Mouse (Mus musculus) embryonic stem cell, embryonic (primary cell): Measurements from ENCODE around the gene Cd80.

Experiments
- CTCF ChIA-PET, 4 experiments: fragments of 300-600 bp in 2 of 4; fragments of 350-600 bp in 2 of 4; sonication (Branson Sonifier 250); formaldehyde crosslinking; loops; one replicate each; lab custom pipeline; 2022; ENCODE audit warnings: inconsistent platforms in 2 of 4; lab: Charles Lee
- POLR2A ChIA-PET, 4 experiments: fragments of 300-600 bp in 2 of 4; fragments of 350-600 bp in 2 of 4; sonication (Branson Sonifier 250); formaldehyde crosslinking; loops; one replicate each; lab custom pipeline; 2022; ENCODE audit warnings: antibody characterized with exemption in 4 of 4, inconsistent platforms in 1 of 4; lab: Charles Lee

The Cd80 gene

GRCm38 (mm10) chr16:38442216-38442615 is 13.1 kb upstream of the Cd80 start:
- ChIA-PET POLR2A (interaction anchor here in 3 of 4 experiments (0.7 to 25.5 kb wide), 33 partner anchors 8 to 110 kb away, joined by 3 to 500 read pairs (median 6); partner anchors contain the start of genes Adprh (in 3 of the 3), Pla1a (in 2 of the 3), Cd80 (in 1 of the 3) and Maats1 (in 1 of the 3)), CTCF (no interaction called here)

DNA sequence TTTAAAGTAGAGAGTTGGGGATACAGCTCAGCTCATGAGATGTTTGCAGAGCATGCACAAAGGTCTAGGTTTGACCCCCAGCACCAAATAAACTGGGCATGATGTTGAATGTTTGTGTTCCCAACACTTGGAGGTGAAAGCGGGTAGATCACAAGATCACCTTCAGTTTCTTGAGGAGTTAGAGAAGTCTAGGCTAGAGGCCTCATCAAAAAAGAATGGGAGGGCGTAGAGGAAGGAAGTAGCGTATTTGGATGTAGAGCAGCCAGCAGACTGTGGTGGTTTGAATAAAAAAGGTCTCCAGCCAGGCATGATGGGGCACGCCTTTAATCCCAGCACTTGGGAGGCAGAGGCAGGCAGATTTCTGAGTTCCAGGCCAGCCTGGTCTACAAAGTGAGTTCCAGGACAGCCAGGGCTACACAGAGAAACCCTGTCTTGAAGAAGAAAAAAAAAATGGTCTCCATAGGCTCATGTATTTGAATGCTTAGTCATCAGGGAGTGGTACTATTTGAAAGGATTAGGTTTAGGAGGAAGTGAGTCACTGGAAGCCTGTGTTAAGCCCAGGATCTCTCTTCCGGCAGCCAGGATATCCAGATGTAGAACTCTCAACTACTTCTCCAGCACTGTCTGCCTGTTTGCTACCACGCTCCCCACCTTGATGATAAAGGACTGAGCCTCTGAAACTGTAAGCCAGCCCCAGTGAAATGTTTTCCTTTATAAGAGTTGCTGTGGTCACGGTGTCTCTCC is 11.5 kb upstream of the Cd80 start:
- CTCF ChIA-PET = no interaction called here
- POLR2A ChIA-PET = interaction anchor here in 3 of 4 experiments (0.6 to 25.5 kb wide), 27 partner anchors 8 to 114 kb away, joined by 3 to 500 read pairs (median 7); partner anchors contain the start of genes Adprh (in 3 of the 3), Pla1a (in 2 of the 3), Cd80 (in 1 of the 3) and Maats1 (in 1 of the 3)

GRCm38 (mm10) chr16:38445046-38445445 is 10.3 kb upstream of the Cd80 start:
- POLR2A ChIA-PET = interaction anchor here (0.5 to 25.5 kb wide), 53 partner anchors 8 to 356 kb away, joined by 3 to 500 read pairs (median 6); partner anchors contain the start of genes Cox17 (in 3 of the 4), Gm21987 (in 3 of the 4), Cd80 (in 2 of the 4) and Gsk3b (in 2 of the 4)
- CTCF ChIA-PET = interaction anchor here in 1 of 4 experiments (0.6 kb wide), 1 partner anchor 37 kb away, joined by 6 read pairs; no protein-coding TSS in a partner anchor

DNA sequence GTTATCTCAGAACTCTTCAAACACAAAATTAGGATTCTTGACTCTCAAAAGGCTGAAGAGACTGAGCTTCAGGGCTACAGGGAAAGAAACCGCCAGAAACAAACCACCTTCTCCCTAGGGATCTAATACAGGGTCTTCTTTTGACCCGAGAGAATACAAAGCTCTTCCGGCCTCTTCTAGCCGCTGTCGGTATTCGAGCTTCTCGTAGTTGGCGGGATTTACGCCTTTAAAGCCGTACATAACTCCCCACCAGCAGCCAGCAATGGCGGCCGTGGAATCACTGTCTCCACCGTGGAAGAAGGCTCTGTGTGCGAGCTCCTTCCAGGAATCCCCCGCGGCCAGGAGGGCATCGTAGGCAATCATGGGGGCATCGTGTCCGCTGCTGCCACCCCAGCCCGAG is 9.8 kb upstream of the Cd80 start:
- POLR2A ChIA-PET = interaction anchor here (0.6 to 25.5 kb wide), 64 partner anchors 8 to 357 kb away, joined by 3 to 500 read pairs (median 5); partner anchors contain the start of genes Cox17 (in 3 of the 4), Gm21987 (in 3 of the 4), Pla1a (in 3 of the 4) and Cd80 (in 2 of the 4)
- CTCF ChIA-PET = interaction anchor here (0.6 to 0.9 kb wide), 4 partner anchors 38 to 156 kb away, joined by 3 to 6 read pairs (median 3); no protein-coding TSS in a partner anchor

- ChIA-PET CTCF (interaction anchor here in 3 of 4 experiments (0.6 to 0.9 kb wide), 3 partner anchors 37 to 156 kb away, joined by 3 read pairs; no protein-coding TSS in a partner anchor), POLR2A (interaction anchor here (0.6 to 25.5 kb wide), 74 partner anchors 8 to 1586 kb away, joined by 3 to 500 read pairs (median 4); partner anchors contain the start of genes Cox17 (in 3 of the 4), Gm21987 (in 3 of the 4), Pla1a (in 3 of the 4) and Cd80 (in 2 of the 4))
Observed at GRCm38 (mm10) chr16:38446141-38446540, 9.2 kb upstream of the Cd80 start.

GRCm38 (mm10) chr16:38447366-38447765 is 8.0 kb upstream of the Cd80 start:
- POLR2A ChIA-PET = interaction anchor here (0.7 to 25.5 kb wide), 37 partner anchors 9 to 792 kb away, joined by 3 to 500 read pairs (median 6); partner anchors contain the start of genes Cox17 (in 3 of the 4), Gm21987 (in 3 of the 4), Pla1a (in 2 of the 4) and Adprh (in 1 of the 4)

DNA sequence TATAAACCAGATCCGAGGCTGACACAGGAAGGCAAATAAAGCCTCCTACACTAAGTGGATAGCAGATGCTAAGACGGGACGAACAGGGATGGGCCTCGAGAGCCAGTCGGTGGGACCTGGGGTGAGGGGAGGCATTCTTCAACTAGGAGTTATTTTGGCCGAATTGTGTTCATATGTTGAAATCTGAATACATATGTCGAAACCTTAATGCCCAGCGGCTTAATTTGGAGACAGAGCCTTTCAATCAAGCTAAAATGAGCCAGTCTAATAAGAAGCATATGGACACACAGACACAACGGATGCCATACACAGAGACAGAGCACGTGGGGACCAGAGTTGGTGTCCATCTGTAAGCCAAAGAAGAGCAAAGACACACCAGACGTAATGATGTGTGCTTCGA is 6.9 kb upstream of the Cd80 start:
- POLR2A ChIA-PET = interaction anchor here in 1 of 4 experiments (0.6 to 25.5 kb wide), 6 partner anchors 14 to 127 kb away, joined by 3 to 500 read pairs (median 4); partner anchors contain the start of genes Adprh and Cd80

More at GRCm38 (mm10) chr16:38447366-38447765, 8.0 kb upstream of the Cd80 start:
- CTCF ChIA-PET = no interaction called here

DNA sequence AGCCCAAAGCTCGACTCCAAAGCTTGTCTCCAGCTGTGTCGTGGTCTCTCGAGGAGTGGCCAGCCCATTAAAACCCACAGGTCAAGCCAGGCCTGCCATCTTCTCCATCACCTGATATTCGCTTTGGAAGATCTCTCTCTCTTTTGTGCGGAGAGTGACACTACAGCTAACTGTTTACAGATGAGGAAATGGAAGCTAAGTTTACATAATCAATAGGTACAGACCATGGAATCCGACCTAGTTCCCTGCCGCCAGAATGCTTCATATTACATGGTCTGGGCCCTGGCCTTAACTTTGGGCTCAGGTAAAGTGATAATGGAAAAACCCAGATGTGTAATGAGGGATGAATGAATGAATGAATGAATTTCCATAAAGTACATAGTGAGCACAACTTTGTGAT is 4.7 kb upstream of the Cd80 start:
- CTCF ChIA-PET = interaction anchor here in 2 of 4 experiments (0.6 to 1.2 kb wide), 3 partner anchors 26 to 104 kb away, joined by 3 to 8 read pairs (median 3); partner anchors contain the start of genes Cox17 (in 1 of the 2) and Gm21987 (in 1 of the 2)
- POLR2A ChIA-PET = interaction anchor here in 3 of 4 experiments (0.9 to 25.5 kb wide), 14 partner anchors 3 to 135 kb away, joined by 3 to 500 read pairs (median 4); partner anchors contain the start of genes Adprh (in 1 of the 3), Cd80 (in 1 of the 3) and Timmdc1 (in 1 of the 3)

More for the DNA sequence above, 6.9 kb upstream of the Cd80 start:
- CTCF ChIA-PET = no interaction called here

- POLR2A ChIA-PET = interaction anchor here (0.5 to 25.5 kb wide), 52 partner anchors 4 to 1274 kb away, joined by 3 to 500 read pairs (median 4); partner anchors contain the start of genes Timmdc1 (in 2 of the 4), Adprh (in 1 of the 4), Cd80 (in 1 of the 4) and Cox17 (in 1 of the 4)
Observed at GRCm38 (mm10) chr16:38451421-38452205, 3.7 kb upstream of the Cd80 start.

GRCm38 (mm10) chr16:38452442-38453202 is 2.7 kb upstream of the Cd80 start, which contains the start of gene Adprh:
TSS of gene Adprh (minus strand) at chr16:38452703.
- ChIA-PET CTCF (interaction anchor here in 3 of 4 experiments (0.5 to 1.1 kb wide), 5 partner anchors 17 to 184 kb away, joined by 3 read pairs; no protein-coding TSS in a partner anchor), POLR2A (interaction anchor here (0.5 to 25.5 kb wide), 49 partner anchors 5 to 1275 kb away, joined by 3 to 500 read pairs (median 5); partner anchors contain the start of genes Cox17 (in 2 of the 4), Gm21987 (in 2 of the 4), Pla1a (in 2 of the 4) and Adprh (in 1 of the 4))

More at GRCm38 (mm10) chr16:38451421-38452205, 3.7 kb upstream of the Cd80 start:
- CTCF ChIA-PET = interaction anchor here in 1 of 4 experiments (1.1 kb wide), 1 partner anchor 130 kb away, joined by 3 read pairs; no protein-coding TSS in a partner anchor

DNA sequence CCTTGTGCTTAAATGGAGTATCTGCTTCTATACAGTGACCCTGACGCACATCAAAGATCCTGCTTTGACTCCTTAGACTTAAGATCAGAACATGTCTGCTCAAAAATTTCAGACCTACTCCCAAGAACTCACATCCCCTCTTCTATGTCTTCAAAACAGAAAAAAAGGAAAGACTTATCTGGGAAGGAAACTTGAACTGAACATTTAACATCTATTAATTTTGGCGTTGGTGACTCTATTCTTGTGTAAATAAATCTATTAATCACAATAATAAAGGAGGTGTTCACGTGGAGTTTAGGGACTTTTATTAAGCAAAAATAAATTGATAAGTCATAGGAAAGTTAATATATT is 2.2 kb upstream of the Cd80 start:
- ChIA-PET CTCF (interaction anchor here in 1 of 4 experiments (0.7 kb wide), 1 partner anchor 30 kb away, joined by 3 read pairs; no protein-coding TSS in a partner anchor), POLR2A (interaction anchor here (0.5 to 25.5 kb wide), 30 partner anchors 5 to 204 kb away, joined by 3 to 500 read pairs (median 5); partner anchors contain the start of genes Cox17 (in 2 of the 4), Gm21987 (in 2 of the 4), Adprh (in 1 of the 4) and Cd80 (in 1 of the 4))

GRCm38 (mm10) chr16:38453952-38454351 is 1.4 kb upstream of the Cd80 start:
- ChIA-PET POLR2A (interaction anchor here (0.5 to 25.5 kb wide), 15 partner anchors 6 to 766 kb away, joined by 3 to 500 read pairs (median 5); partner anchors contain the start of genes Adprh (in 1 of the 4), Cd80 (in 1 of the 4) and Pla1a (in 1 of the 4)), CTCF (interaction anchor here in 1 of 4 experiments (1.3 kb wide), 1 partner anchor 52 kb away, joined by 4 read pairs; no protein-coding TSS in a partner anchor)

- ChIA-PET POLR2A (interaction anchor here (0.6 to 25.5 kb wide), 18 partner anchors 7 to 453 kb away, joined by 3 to 500 read pairs (median 4); partner anchors contain the start of genes Adprh (in 1 of the 4), Cd80 (in 1 of the 4) and Maats1 (in 1 of the 4)), CTCF (interaction anchor here in 2 of 4 experiments (0.8 to 1.4 kb wide), 4 partner anchors 52 to 148 kb away, joined by 3 to 4 read pairs (median 4); no protein-coding TSS in a partner anchor)
Observed at GRCm38 (mm10) chr16:38454533-38455254, 667 bp upstream of the Cd80 start.

- ChIA-PET POLR2A (interaction anchor here in 3 of 4 experiments (0.6 to 25.5 kb wide), 17 partner anchors 5 to 794 kb away, joined by 3 to 500 read pairs (median 5); partner anchors contain the start of genes Adprh (in 1 of the 3), Cd80 (in 1 of the 3) and Pla1a (in 1 of the 3)), CTCF (interaction anchor here in 1 of 4 experiments (1.1 kb wide), 1 partner anchor 11 kb away, joined by 3 read pairs; no protein-coding TSS in a partner anchor)
Observed at GRCm38 (mm10) chr16:38456812-38457567, 1.6 kb downstream of the Cd80 start.
